Mouse (Mus musculus): ENCODE data around the gene B230219D22Rik.

The B230219D22Rik gene

DNA sequence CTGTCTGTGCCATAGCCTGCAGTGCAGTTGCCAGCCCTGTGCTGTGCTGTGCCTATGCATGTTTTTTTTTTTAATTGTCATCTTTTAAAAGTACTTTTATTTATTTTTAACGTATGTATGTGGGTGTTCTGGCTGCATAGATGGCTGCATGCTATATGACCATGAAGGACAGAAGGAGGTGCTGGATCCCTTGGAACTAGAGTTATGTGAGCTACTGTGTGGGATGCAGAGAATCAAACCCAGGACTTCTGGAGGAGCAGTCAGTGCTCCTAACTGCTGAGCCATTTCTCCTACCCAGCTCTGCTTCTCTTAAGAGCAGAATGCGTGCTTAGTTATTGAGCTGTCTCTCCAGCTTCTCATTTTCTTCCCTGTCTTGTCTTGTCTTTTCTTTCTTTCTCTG is 29.1 kb downstream of the B230219D22Rik start:
- in situ Hi-C loops (cut with MboI; ENCODE audit: unreplicated experiment in 2 of 2): loop anchor here (10.0 kb wide), 2 partner anchors 57 to 243 kb away; no protein-coding TSS in a partner anchor

GRCm38 (mm10) chr13:55726598-55727119 is 33.7 kb downstream of the B230219D22Rik start:
- in situ Hi-C loops (cut with MboI; ENCODE audit: unreplicated experiment in 2 of 2): loop anchor here (10.0 to 25.0 kb wide), 3 partner anchors 62 to 238 kb away; no protein-coding TSS in a partner anchor

DNA sequence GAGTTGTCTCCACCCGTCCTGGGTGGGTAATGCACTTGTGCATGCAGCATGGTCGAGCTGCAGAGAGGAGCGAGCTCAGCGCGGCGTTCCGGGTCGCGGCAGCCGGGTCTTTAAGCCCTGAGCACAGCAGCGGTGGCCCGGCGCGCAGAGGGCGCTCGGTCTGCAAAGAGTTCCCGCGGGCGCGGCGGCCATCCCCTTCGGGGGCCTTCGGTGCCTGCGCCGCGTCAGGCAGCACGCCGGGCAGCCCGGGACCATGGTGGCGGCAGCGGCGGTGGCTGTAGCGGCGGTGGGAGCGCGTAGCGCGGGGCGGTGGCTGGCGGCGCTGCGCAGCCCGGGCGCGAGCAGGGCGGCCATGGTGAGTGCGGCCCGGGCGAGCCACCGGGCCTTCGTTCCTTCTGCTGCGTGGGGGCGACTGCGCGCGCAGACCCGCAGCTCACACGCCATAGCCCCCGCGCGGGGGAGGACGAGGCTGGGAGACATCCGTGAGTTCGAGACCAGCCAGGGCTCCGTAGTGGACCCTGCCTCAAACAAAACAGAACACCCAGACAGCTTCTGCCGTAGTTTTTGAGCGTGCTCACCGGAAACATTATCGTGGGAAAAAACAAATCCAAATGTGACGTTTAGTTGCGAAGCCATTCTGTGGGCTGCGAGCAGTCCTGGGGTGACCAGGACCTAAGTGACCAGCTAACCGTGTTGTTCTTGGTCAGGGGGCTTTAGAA is 34.4 kb downstream of the B230219D22Rik start, which contains the start of gene Pcbd2:
Pcbd2 (plus strand) TSS at position 249 of the 719 bp plus-strand sequence.
- in situ Hi-C loops (cut with MboI; ENCODE audit: unreplicated experiment in 2 of 2): loop anchor here (10.0 to 25.0 kb wide), 3 partner anchors 62 to 238 kb away; no protein-coding TSS in a partner anchor

- in situ Hi-C loops (cut with MboI; ENCODE audit: unreplicated experiment in 2 of 2): loop anchor here (10.0 to 25.0 kb wide), 3 partner anchors 63 to 237 kb away; no protein-coding TSS in a partner anchor
Observed at GRCm38 (mm10) chr13:55727839-55728238, 34.9 kb downstream of the B230219D22Rik start.

- in situ Hi-C loops (cut with MboI; ENCODE audit: unreplicated experiment in 2 of 2): loop anchor here in 1 of 2 experiments (25.0 kb wide), 1 partner anchor 232 kb away; no protein-coding TSS in a partner anchor
Observed at GRCm38 (mm10) chr13:55730716-55731115, 37.8 kb downstream of the B230219D22Rik start.

- in situ Hi-C loops (cut with MboI; ENCODE audit: unreplicated experiment in 2 of 2): loop anchor here in 1 of 2 experiments (25.0 kb wide), 1 partner anchor 230 kb away; no protein-coding TSS in a partner anchor
Observed at GRCm38 (mm10) chr13:55732121-55732520, 39.2 kb downstream of the B230219D22Rik start.

DNA sequence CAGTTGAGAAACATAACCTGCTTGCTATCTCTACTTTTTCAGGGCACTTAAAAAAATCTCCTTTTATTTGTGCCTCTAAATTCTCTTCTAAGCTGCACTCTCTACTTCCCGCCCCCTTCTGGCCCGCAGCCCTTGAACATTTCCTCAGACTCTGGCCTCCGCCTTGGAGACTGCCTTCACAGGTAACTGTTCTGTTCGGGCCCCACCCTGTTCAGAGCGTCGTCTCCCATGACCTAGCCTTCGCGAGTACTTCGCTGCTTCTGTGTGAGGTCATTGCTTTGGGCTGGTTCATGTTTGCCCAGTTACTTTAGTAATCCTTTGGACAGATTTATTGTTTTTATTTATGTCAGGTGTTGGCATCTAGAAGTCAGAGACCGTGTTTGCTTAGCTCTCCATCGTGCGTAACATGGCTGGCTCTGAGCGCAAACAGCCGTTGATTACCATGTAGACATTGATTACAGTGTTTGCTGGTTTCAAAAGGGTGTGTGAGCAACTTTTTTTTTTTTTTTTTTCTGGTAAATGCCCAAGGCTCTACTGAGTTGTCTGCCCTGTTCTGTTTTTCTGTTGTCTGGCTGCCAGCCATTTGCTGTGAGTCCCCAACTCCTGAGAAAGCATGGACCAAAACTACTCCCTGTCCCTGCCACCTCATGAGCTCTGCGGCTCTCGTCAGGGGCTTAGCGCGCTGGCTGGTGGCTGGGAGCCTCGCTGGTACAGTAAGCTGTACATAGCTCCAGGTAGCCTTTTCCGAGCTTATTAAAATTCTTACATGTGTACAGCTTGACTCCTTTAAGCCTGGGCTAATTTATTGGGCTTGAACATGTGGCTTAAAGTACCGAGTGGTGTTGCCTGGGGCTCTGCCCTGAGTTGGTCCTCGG is 40.9 kb downstream of the B230219D22Rik start:
- in situ Hi-C loops (cut with MboI; ENCODE audit: unreplicated experiment in 2 of 2): loop anchor here in 1 of 2 experiments (25.0 kb wide), 1 partner anchor 228 kb away; no protein-coding TSS in a partner anchor

GRCm38 (mm10) chr13:55737885-55738284 is 45.0 kb downstream of the B230219D22Rik start:
- in situ Hi-C loops (cut with MboI; ENCODE audit: unreplicated experiment in 2 of 2): loop anchor here in 1 of 2 experiments (25.0 kb wide), 1 partner anchor 224 kb away; no protein-coding TSS in a partner anchor

DNA sequence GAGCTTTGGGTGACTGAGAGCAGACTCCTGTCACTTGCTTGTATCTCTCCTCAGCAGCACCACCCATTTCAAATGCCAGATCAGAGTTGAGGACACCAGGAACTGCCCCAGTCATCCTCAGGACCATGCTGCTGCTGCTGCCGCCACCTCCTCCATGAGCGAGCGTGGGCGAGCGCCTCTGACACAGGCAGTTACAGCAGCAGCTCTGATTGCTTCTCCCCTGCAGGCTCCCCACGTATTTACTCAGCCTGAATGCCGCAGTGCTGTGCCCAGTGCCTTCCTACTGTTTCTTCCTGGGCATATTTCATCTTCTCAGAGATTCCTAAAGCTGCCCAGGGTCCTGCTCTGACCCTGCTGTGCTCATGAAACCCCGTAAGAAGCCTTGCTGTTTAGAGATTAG is 49.4 kb downstream of the B230219D22Rik start:
- in situ Hi-C loops (cut with MboI; ENCODE audit: unreplicated experiment in 2 of 2): loop anchor here in 1 of 2 experiments (25.0 kb wide), 1 partner anchor 220 kb away; no protein-coding TSS in a partner anchor
